Mouse (Mus musculus): ENCODE data around the gene Prmt3.

DNA sequence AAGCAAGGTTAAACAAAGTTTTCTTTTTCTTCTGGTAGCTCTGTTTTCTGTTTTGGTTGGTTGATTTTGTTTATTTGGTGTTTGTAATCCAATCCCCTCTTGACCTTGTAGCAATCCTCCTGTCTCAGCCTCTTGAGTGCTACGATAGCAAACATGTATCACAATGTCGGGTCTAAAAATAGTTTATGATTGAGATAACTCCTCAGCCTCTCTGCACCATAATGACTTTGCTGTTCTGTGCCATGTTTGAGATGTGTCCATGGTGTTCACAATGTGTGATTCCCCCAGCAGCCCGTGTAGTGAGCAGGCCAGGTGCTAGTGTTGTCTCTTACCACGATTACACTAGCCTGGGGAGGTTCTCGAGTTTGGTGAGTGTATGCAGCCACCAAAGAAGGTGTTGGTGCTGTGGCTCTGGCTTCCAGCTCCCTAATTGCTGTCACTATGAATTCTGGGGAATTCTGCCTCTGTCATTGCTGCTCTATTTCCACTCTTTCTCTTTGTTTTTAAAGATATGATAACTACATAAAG, 26.6 kb downstream of the Prmt3 start:
- TF ChIP-seq CTCF (IDR thresholded peaks at IDR 0.05; ENCODE audit: low read depth), result no peak
- TF ChIP-seq EP300 (IDR thresholded peaks at IDR 0.05; ENCODE audit: low read depth), result no peak
